Mouse (Mus musculus): ENCODE results near the gene Abca1. TPM values are rescaled to one million over a fixed set of nuclear protein-coding genes. Genes with fewer than 3 reads are reported as not detected.

The Abca1 gene
- 11.5 and 14.8 TPM in 2 replicates for polyA plus RNA-seq (2015; fragmentation: Nextera tagmentation; extraction: Ambion mirVana)

GRCm38 (mm10) chr4:53159767-53160166 lies at the start of gene Abca1:
TSS of gene Abca1 (minus strand) at chr4:53159895.
- peak within 1 kb of the TSS; percentile 32 for H3K9ac ChIP-seq
- H3K27me3 ChIP-seq, result peaks cover 24% of the 10 kb centered on the region
- peak within 1 kb of the TSS; percentile 61 for H3K4me3 ChIP-seq (replicated peaks)
- peak within 1 kb of the TSS; percentile 76 for H3K4me2 ChIP-seq
- WGBS (ENCODE audit: insufficient replicate concordance), result under 1% methylated on average over 37 of the region's 37 CpGs
- H3K9me3 ChIP-seq (replicated peaks), result no peaks in the 10 kb centered on the region
- ATAC-seq (ENCODE audit: insufficient read depth), result peak; percentile 78
- H3K4me1 ChIP-seq (replicated peaks), result peaks cover 26% of the 10 kb centered on the region
- H3K36me3 ChIP-seq (replicated peaks), result no peaks in the 10 kb centered on the region
- peak within 1 kb of the TSS; percentile 45; the same call in 1 of the 2 replicates for H3K27ac ChIP-seq (replicated peaks)

- Histone ChIP-seq H3K27me3 (no peaks in the 10 kb centered on the region), H3K9me3 (replicated peaks) (no peaks in the 10 kb centered on the region), H3K4me2 (no peak overlapping the region), H3K27ac (replicated peaks) (no peak overlapping the region), H3K9ac (no peak overlapping the region), H3K4me1 (replicated peaks) (0 out of 2 replicates have a peak, but pooled peaks cover 3% of the 10 kb centered on the region), H3K36me3 (replicated peaks) (no peaks in the 10 kb centered on the region), H3K4me3 (replicated peaks) (no peak overlapping the region)
- WGBS (ENCODE audit: insufficient replicate concordance), result 66% methylated on average over 7 of the region's 7 CpGs
- ATAC-seq (ENCODE audit: insufficient read depth), result no peak
Observed at GRCm38 (mm10) chr4:53204482-53204881, 44.8 kb upstream of the Abca1 start.

GRCm38 (mm10) chr4:53203595-53204400 lies 44.1 kb upstream of the Abca1 start:
- no peaks in the 10 kb centered on the region for H3K27me3 ChIP-seq
- H3K9me3 ChIP-seq (replicated peaks), result no peaks in the 10 kb centered on the region
- 44% methylated on average over 15 of the region's 15 CpGs for WGBS (ENCODE audit: insufficient replicate concordance)
- no peak overlapping the region for H3K4me2 ChIP-seq
- no peak overlapping the region for H3K27ac ChIP-seq (replicated peaks)
- no peak overlapping the region for H3K9ac ChIP-seq
- ATAC-seq (ENCODE audit: insufficient read depth), result no peak
- H3K36me3 ChIP-seq (replicated peaks), result no peaks in the 10 kb centered on the region
- H3K4me3 ChIP-seq (replicated peaks), result no peak overlapping the region
- H3K4me1 ChIP-seq (replicated peaks), result 0 out of 2 replicates have a peak, but pooled peaks cover 3% of the 10 kb centered on the region

DNA sequence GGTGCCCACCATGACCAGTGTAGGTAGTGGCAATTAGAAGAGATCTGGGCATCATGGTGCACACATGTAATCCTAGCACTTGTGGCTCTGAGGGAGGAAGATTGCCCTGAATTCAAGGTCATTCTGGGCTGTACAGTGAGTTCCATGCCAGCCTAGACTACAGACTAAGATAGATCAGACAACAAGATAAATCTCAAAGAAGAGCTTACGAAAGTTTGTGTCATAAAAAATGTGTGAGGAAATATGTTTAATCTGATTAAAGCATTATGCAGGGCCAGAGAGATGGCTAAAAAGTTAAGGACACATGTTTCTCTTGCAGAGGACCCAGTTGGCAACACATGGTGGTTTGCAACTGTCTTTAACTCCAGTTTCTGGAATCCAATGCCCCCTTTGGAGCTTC lies 40.6 kb upstream of the Abca1 start:
- WGBS (ENCODE audit: insufficient replicate concordance), result 64% methylated on average over 1 of the region's 1 CpGs
- Histone ChIP-seq H3K9ac (no peak overlapping the region), H3K27me3 (no peaks in the 10 kb centered on the region), H3K4me1 (replicated peaks) (peaks cover 14% of the 10 kb centered on the region), H3K4me2 (no peak overlapping the region), H3K36me3 (replicated peaks) (no peaks in the 10 kb centered on the region), H3K9me3 (replicated peaks) (no peaks in the 10 kb centered on the region), H3K27ac (replicated peaks) (no peak overlapping the region), H3K4me3 (replicated peaks) (no peak overlapping the region)
- ATAC-seq (ENCODE audit: insufficient read depth), result no peak

- Histone ChIP-seq H3K9ac (no peak overlapping the region), H3K9me3 (replicated peaks) (no peaks in the 10 kb centered on the region), H3K27me3 (no peaks in the 10 kb centered on the region), H3K4me2 (no peak overlapping the region), H3K36me3 (replicated peaks) (no peaks in the 10 kb centered on the region), H3K4me3 (replicated peaks) (no peak overlapping the region), H3K27ac (replicated peaks) (no peak overlapping the region), H3K4me1 (replicated peaks) (peaks cover 11% of the 10 kb centered on the region)
- WGBS (ENCODE audit: insufficient replicate concordance), result 64% methylated on average over 4 of the region's 4 CpGs
- no peak for ATAC-seq (ENCODE audit: insufficient read depth)
Observed at GRCm38 (mm10) chr4:53197842-53198241, 38.1 kb upstream of the Abca1 start.

GRCm38 (mm10) chr4:53196058-53196771 lies 36.5 kb upstream of the Abca1 start:
- ATAC-seq (ENCODE audit: insufficient read depth), result peak; percentile 79
- Histone ChIP-seq H3K9me3 (replicated peaks) (no peaks in the 10 kb centered on the region), H3K9ac (no peak overlapping the region), H3K27me3 (no peaks in the 10 kb centered on the region), H3K4me3 (replicated peaks) (peak overlapping the region; percentile 44), H3K27ac (replicated peaks) (no peak overlapping the region), H3K4me2 (peak overlapping the region; percentile 55), H3K36me3 (replicated peaks) (no peaks in the 10 kb centered on the region), H3K4me1 (replicated peaks) (peaks cover 11% of the 10 kb centered on the region)
- 22% methylated on average over 24 of the region's 24 CpGs for WGBS (ENCODE audit: insufficient replicate concordance)

DNA sequence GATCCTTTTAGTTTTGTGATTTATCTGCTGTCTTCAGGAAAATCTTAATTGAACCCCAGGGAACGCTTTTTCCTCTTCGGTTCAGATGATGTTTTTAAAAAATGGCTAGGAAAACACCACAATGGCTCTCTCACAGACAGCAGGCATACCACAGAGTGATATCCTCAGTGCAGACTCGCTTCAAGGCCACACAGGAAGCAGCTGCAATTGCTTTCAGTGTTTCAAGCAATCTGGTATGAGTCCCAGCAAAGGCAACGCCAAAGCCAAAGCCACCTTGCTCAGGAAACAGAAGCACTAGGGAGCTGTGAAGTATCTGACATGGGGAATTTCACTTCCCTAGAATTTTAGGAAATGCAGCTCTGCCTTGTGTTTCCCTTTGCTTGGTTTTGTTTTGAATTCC lies 27.4 kb upstream of the Abca1 start:
- Histone ChIP-seq H3K9ac (no peak overlapping the region), H3K27ac (replicated peaks) (no peak overlapping the region), H3K4me3 (replicated peaks) (no peak overlapping the region), H3K4me1 (replicated peaks) (no peaks in the 10 kb centered on the region), H3K9me3 (replicated peaks) (no peaks in the 10 kb centered on the region), H3K27me3 (no peaks in the 10 kb centered on the region), H3K36me3 (replicated peaks) (no peaks in the 10 kb centered on the region), H3K4me2 (no peak overlapping the region)
- ATAC-seq (ENCODE audit: insufficient read depth), result no peak
- 10% methylated on average over 4 of the region's 4 CpGs for WGBS (ENCODE audit: insufficient replicate concordance)

DNA sequence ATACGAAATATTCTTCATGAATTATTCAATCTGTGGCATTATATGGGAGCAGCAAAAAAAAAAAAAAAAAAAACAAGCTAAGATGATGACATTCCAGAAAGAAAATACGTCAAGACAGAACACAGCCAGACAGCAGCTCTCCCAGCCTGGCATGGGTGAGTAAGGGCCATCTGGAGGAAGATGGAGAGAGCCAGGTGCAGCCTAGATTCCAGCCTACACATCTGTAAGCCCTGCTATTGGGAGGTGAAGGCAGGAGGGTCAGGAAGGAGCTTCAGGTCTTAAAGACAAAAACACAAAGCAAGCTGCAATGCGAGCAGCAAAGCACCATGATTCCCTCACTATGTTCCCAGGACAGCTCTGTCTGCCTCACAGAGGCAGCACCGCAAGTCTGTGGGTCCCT lies 26.9 kb upstream of the Abca1 start:
- Histone ChIP-seq H3K36me3 (replicated peaks) (no peaks in the 10 kb centered on the region), H3K9ac (no peak overlapping the region), H3K27me3 (no peaks in the 10 kb centered on the region), H3K27ac (replicated peaks) (no peak overlapping the region), H3K9me3 (replicated peaks) (no peaks in the 10 kb centered on the region), H3K4me3 (replicated peaks) (no peak overlapping the region), H3K4me2 (no peak overlapping the region), H3K4me1 (replicated peaks) (no peaks in the 10 kb centered on the region)
- no peak for ATAC-seq (ENCODE audit: insufficient read depth)
- 36% methylated on average over 4 of the region's 4 CpGs for WGBS (ENCODE audit: insufficient replicate concordance)

GRCm38 (mm10) chr4:53186141-53186540 lies 26.4 kb upstream of the Abca1 start:
- Histone ChIP-seq H3K4me1 (replicated peaks) (no peaks in the 10 kb centered on the region), H3K4me3 (replicated peaks) (no peak overlapping the region), H3K27ac (replicated peaks) (no peak overlapping the region), H3K9ac (no peak overlapping the region), H3K4me2 (no peak overlapping the region), H3K36me3 (replicated peaks) (no peaks in the 10 kb centered on the region), H3K9me3 (replicated peaks) (no peaks in the 10 kb centered on the region), H3K27me3 (no peaks in the 10 kb centered on the region)
- WGBS (ENCODE audit: insufficient replicate concordance), result 56% methylated on average over 4 of the region's 4 CpGs
- no peak for ATAC-seq (ENCODE audit: insufficient read depth)

- Histone ChIP-seq H3K4me3 (replicated peaks) (no peak overlapping the region), H3K9me3 (replicated peaks) (no peaks in the 10 kb centered on the region), H3K27me3 (no peaks in the 10 kb centered on the region), H3K4me1 (replicated peaks) (no peaks in the 10 kb centered on the region), H3K36me3 (replicated peaks) (no peaks in the 10 kb centered on the region), H3K27ac (replicated peaks) (no peak overlapping the region), H3K4me2 (no peak overlapping the region), H3K9ac (no peak overlapping the region)
- 52% methylated on average over 6 of the region's 6 CpGs for WGBS (ENCODE audit: insufficient replicate concordance)
- ATAC-seq (ENCODE audit: insufficient read depth), result no peak
Observed at GRCm38 (mm10) chr4:53181479-53181878, 21.8 kb upstream of the Abca1 start.

DNA sequence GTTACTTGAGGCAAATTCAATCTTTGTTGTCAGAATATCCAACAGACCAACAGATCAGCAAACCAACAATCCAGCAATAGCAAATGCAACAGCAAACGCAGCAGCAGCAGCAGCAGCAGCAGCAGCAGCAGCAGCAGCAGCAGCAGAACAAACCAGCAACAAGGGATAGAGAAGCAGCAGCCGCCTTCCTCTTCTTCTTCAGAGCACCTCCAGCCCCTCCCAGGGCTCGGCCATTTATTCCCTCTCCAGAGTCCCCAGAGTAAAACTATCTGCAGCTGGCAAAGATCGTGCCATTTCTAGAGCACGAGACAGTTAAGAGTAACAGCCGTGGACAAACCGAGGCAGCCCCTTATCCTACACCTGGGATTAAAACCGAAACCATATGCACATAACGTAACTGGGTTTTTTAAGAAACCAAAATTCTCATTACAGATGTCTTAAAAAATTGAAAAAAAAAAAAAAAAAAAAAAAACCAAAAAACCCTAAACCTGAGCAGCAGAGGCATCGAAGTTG lies 19.7 kb upstream of the Abca1 start:
- Histone ChIP-seq H3K27ac (replicated peaks) (no peak overlapping the region), H3K27me3 (no peaks in the 10 kb centered on the region), H3K9me3 (replicated peaks) (no peaks in the 10 kb centered on the region), H3K4me2 (no peak overlapping the region), H3K9ac (no peak overlapping the region), H3K36me3 (replicated peaks) (no peaks in the 10 kb centered on the region), H3K4me1 (replicated peaks) (no peaks in the 10 kb centered on the region), H3K4me3 (replicated peaks) (no peak overlapping the region)
- no peak for ATAC-seq (ENCODE audit: insufficient read depth)
- WGBS (ENCODE audit: insufficient replicate concordance), result 61% methylated on average over 10 of the region's 10 CpGs

Data from liver, embryonic 15.5 days (tissue).